Mouse (Mus musculus) cerebellum, adult 8-10 months (tissue): ENCODE results near the gene Gjb6.
A peak's percentile ranks its signal among the peaks of the same experiment; 100 is the strongest.

Experiments
- DNase-seq: peaks from one replicate; pipeline ENCODE4 v3.0.0; 2022

Gjb6 gene

GRCm38 (mm10) chr14:57133161-57133661 is at the start of gene Gjb6:
Gene Gjb6, minus strand, starts transcription at chr14:57133611.
- no peak for DNase-seq

- no peak for DNase-seq
Observed at GRCm38 (mm10) chr14:57165493-57165892, 32.1 kb upstream of the Gjb6 start.

- DNase-seq, result no peak
Observed at GRCm38 (mm10) chr14:57161833-57162232, 28.4 kb upstream of the Gjb6 start.

GRCm38 (mm10) chr14:57161201-57161600 is 27.8 kb upstream of the Gjb6 start:
- DNase-seq, result peak; percentile 4

- DNase-seq, result no peak
Observed at GRCm38 (mm10) chr14:57154916-57155315, 21.5 kb upstream of the Gjb6 start.

- DNase-seq, result no peak
Observed at GRCm38 (mm10) chr14:57145741-57146140, 12.3 kb upstream of the Gjb6 start.

- DNase-seq, result no peak
Observed at GRCm38 (mm10) chr14:57135265-57135664, 1.9 kb upstream of the Gjb6 start.

GRCm38 (mm10) chr14:57127383-57127782 is 6.0 kb downstream of the Gjb6 start:
- DNase-seq, result no peak

- DNase-seq, result no peak
Observed at GRCm38 (mm10) chr14:57122295-57122694, 11.1 kb downstream of the Gjb6 start.

GRCm38 (mm10) chr14:57115823-57116544 is 17.4 kb downstream of the Gjb6 start, which contains the start of gene Gm4491:
Gene Gm4491, minus strand, starts transcription at chr14:57115883.
- no peak for DNase-seq

- peak; percentile 30 for DNase-seq
Observed at GRCm38 (mm10) chr14:57109194-57109593, 24.2 kb downstream of the Gjb6 start.

GRCm38 (mm10) chr14:57107916-57108315 is 25.5 kb downstream of the Gjb6 start:
- no peak for DNase-seq

- no peak for DNase-seq
Observed at GRCm38 (mm10) chr14:57107091-57107490, 26.3 kb downstream of the Gjb6 start.

- DNase-seq, result no peak
Observed at GRCm38 (mm10) chr14:57105721-57106120, 27.7 kb downstream of the Gjb6 start.

- DNase-seq, result no peak
Observed at GRCm38 (mm10) chr14:57105111-57105510, 28.3 kb downstream of the Gjb6 start.

GRCm38 (mm10) chr14:57104106-57105023 is 29.0 kb downstream of the Gjb6 start, which contains the start of gene Gjb2:
Gene Gjb2, minus strand, starts transcription at chr14:57104702.
- DNase-seq, result no peak

- no peak for DNase-seq
Observed at GRCm38 (mm10) chr14:57103711-57104105, 29.7 kb downstream of the Gjb6 start.

- no peak for DNase-seq
Observed at GRCm38 (mm10) chr14:57103121-57103520, 30.3 kb downstream of the Gjb6 start.

- DNase-seq, result no peak
Observed at GRCm38 (mm10) chr14:57101623-57102022, 31.8 kb downstream of the Gjb6 start.

GRCm38 (mm10) chr14:57095855-57096254 is 37.6 kb downstream of the Gjb6 start:
- DNase-seq, result no peak

- no peak for DNase-seq
Observed at GRCm38 (mm10) chr14:57093029-57093428, 40.4 kb downstream of the Gjb6 start.

GRCm38 (mm10) chr14:57090001-57090400 is 43.4 kb downstream of the Gjb6 start:
- no peak for DNase-seq

- DNase-seq, result no peak
Observed at GRCm38 (mm10) chr14:57089107-57089506, 44.3 kb downstream of the Gjb6 start.
